Mouse (Mus musculus) spleen, embryonic (tissue): ENCODE data around the gene Bmp10.
"Not testable (repeated sequence)": the region's sequence is repeated elsewhere in the genome, so short reads cannot be mapped to it uniquely, and the experiment has no call there.

Experiments used
- CTCF ChIA-PET: fragments of 350-600 bp; sonication (Branson Sonifier 250); formaldehyde crosslinking; loops from one replicate; lab custom pipeline; 2022; lab: Charles Lee

The Bmp10 gene

DNA sequence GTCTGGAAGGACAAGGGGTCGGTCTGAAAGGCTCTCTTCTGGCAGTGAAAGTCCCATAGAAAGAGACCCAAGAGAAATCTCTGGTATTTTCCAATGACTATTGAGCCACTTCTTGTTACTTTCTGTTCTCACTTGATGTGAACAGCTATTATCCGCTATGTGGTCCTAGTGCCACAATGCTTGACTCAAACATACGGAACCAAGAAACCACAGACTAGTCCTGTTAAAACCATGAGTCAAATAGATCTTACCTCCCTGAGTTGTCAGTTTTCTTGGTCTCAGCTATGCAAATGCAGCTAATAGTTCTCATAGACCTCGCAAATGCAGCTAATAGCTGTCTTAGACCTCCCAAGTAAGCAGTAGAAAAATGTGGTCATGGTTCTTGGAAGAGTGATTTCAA is 18.4 kb downstream of the Bmp10 start:
- CTCF ChIA-PET = no interaction called here

DNA sequence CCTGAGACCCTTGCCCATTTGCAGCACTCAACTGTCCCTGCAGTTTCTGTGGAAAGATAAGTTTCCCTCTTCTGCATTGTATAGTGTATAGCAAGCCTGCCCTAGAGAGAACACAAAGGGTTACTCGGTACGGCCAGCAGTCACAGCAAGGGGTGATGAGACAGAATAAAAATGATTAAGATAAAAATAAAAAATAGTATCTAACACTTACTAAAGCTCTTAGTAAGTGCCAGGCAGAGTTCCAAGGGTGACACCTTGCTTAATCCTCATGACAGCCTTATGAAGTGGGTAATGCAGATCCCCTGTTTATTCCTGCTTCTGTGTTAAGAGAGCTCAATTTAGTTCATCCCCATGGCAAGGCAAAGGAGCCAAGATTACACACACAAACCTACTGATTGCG is 20.7 kb downstream of the Bmp10 start:
- CTCF ChIA-PET = interaction anchor here (0.5 kb wide), 1 partner anchor 432 kb away, joined by 3 read pairs; no protein-coding TSS in a partner anchor

DNA sequence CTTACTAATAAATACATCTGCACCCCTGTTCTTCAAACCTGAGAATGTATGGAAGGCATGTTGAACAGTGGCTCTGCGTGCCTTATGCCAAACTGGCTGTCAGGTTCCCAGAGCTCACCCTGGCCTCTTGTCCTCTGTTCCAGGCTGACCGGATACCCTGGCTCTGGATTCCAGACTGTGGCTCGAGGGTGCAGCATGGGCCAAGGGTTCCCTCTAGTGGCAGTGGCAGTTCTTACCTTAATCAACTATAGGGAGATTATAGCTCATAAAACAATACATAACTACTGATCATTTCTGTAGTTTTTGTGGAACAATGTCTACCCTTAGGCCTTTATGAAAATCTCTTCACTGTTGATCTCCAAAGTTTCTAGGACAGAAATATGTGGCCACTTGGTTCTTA is 22.2 kb downstream of the Bmp10 start:
- CTCF ChIA-PET = no interaction called here

DNA sequence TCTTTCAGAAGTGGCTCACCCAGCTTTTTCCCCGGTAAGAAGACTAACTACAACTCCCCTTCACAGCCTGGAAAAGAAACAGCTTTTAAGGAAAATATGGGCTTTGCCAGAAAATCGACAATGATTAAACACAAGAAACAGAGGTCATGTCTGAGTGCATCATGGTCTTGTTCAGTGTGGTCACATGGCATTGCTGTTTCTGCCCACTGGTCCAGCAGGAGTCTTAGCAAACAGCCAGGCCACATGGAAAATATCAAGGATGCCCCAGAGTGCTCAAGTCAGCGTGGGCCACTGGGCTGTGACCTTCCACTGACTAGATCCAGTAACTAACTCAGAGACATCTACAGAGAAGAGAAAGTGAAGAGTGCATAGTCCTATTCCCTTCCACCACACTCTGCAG is 23.0 kb downstream of the Bmp10 start:
- CTCF ChIA-PET = no interaction called here

DNA sequence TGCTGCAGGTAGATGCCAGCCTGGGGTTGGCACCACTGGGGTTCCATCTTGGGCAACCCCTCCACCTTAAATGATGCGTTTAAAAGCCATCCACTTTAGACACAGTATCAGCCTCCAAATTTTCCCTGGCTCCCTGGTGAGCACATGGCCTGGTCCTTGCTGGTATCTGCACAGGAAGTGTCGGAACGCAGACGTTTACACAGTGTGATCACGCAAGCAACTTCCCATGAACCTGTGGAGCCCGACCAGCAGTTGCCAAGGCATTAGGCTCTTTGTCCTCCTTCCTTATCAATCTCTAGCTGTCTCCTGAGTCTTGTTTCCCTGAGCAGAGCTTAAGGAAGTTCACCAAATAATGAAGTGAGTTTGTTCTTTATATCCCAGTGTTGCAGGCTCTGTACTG is 26.7 kb downstream of the Bmp10 start:
- CTCF ChIA-PET = no interaction called here

GRCm38 (mm10) chr6:87466221-87466620 is 37.4 kb downstream of the Bmp10 start:
- CTCF ChIA-PET = interaction anchor here (0.6 to 1.3 kb wide), 2 partner anchors 21 to 203 kb away, joined by 3 to 5 read pairs; no protein-coding TSS in a partner anchor

DNA sequence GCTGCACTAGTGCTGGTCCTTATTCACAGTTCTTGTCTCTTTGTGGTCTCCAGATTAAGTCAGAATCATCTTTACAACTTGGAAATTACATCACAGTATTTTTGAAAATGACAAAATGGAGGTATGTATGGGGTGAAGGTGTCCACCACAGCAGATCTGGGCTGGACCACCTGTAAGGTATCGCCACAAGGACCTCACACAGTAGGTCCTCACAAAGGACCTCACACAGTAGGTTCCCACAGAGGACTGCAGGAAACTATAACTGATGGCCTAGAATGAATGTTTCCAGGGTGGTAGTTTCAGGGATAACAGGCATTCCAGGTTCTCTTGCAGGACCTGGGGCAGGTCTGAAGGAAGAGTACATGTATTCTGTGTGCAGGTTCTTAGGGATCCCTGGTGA is 38.6 kb downstream of the Bmp10 start:
- CTCF ChIA-PET = interaction anchor here (1.3 kb wide), 1 partner anchor 38 kb away, joined by 6 read pairs; no protein-coding TSS in a partner anchor

DNA sequence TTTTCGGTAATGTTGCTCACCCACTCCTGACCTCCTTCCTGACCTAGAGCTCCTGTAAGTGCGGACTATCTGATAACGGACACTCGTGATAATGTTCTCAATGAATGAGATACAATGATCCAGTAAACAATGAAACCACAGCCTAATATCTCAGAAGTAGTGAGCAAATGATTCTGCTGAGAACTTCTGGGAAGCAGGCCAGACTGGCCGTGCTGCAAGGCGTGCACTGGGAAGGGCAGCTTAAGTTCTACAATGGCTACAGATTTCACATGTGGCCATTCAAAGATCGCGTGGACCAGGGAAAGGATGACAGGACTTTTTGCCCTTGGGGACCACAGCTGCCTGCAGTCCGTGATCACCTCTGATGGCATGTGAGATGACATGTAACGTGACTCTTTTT is 39.6 kb downstream of the Bmp10 start:
- CTCF ChIA-PET = interaction anchor here (1.3 kb wide), 1 partner anchor 37 kb away, joined by 6 read pairs; no protein-coding TSS in a partner anchor

DNA sequence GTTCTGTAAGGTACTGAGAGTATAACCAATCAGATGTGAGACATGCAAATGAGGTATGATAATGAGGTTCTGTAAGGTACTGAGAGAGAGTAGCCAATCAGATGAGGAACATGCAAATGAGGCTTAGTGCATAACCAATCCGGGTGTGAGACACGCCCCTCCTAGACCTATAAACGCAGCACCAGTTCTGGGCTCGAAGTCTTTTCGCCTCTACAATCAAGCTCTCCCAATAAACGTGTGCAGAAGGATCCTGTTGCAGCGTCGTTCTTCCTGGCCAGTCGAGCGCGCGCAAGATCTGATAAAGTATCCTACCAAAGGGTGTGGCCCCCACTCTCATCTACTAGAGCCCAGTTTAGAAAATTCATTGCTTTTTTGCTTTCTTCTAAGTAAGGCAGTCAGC is 41.3 kb downstream of the Bmp10 start:
- CTCF ChIA-PET = not testable (repeated sequence)

GRCm38 (mm10) chr6:87475223-87475622 is 46.4 kb downstream of the Bmp10 start:
- CTCF ChIA-PET = no interaction called here

DNA sequence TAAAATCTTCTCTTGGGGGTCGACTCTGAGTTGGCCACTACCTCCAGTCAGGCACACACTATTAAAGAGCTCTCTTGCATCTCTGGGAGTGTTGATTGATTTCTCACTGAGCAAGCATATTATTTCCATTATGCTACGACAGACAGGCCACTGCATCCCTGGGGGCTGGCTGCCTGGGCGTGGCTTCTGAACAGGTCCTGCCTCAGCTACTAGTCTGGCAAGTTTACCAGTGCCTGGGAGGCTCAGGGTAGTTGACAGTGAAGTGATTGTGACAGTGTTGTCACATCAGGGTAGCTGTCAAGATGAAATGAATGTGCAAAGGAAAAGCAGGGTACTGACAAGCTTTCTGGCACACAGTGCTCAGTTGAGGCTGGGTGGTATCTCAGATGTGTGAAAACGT is 50.1 kb downstream of the Bmp10 start:
- CTCF ChIA-PET = no interaction called here

- CTCF ChIA-PET = no interaction called here
Observed at GRCm38 (mm10) chr6:87479291-87479999, 50.7 kb downstream of the Bmp10 start.

GRCm38 (mm10) chr6:87483224-87483899 is 54.6 kb downstream of the Bmp10 start:
- CTCF ChIA-PET = no interaction called here

DNA sequence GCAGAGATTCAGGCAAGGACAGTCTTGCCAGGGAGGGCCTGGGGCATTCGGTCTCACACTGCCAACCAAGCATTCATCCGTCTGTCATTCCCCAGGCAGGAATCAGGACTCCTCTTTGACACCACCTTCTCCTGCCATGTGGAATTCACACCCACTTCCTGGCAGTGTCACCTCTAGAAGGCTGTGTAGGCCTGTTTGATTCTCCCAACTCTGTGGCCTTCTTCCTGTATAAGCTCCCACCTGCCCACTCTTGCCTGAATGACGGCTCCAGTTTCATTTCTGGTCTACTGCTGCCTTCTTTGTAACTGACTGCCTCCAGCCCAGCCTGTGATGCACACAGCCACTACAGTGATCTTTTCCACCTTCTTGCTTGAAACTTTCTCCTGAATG is 55.1 kb downstream of the Bmp10 start:
- CTCF ChIA-PET = no interaction called here

DNA sequence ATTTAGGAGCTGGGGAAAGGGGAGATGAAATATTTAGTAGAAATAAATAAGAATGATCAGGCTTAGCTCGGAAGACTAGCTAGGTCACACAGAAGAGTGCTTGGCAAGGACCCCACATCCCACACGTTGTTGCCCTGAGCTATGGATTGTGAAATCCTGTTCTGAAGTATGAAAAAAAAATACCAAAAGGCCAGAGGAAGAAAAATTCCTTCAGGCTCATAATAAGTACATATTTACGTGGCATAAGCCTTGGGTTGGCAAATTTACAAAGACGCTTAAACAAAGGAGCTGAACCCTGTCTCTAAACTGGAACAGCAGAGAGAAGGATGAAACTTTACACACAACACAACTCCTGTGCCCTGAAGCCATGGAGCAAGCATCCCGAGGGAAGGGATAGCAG is 56.0 kb downstream of the Bmp10 start:
- CTCF ChIA-PET = no interaction called here
